Mouse (Mus musculus) cerebellum, adult 2 months (tissue): ENCODE results near the gene Agap1.

Experiments used
- CTCF ChIP-seq: fragments of 200-500 bp; IDR thresholded peaks from 2 replicates; pipeline ENCODE4 v1.5.1; 2011; ENCODE audit warnings: low read depth, mild to moderate bottlenecking, control low read depth, low read length, moderate library complexity, borderline replicate concordance; ENCODE audit not compliant: insufficient read depth
- POLR2A ChIP-seq: fragments of 200-500 bp; IDR thresholded peaks from 2 replicates; pipeline ENCODE4 v1.6.1; 2011; ENCODE audit warnings: low read length, control low read depth, borderline replicate concordance; ENCODE audit not compliant: insufficient read depth

GRCm38 (mm10) chr1:89700166-89700565 is 245.6 kb downstream of the Agap1 start:
- TF ChIP-seq CTCF (no peak), POLR2A (no peak)
